Mouse (Mus musculus) hindbrain, postnatal 0 days (tissue): Measurements from ENCODE around the gene Usp33. TPM values are rescaled to one million over a fixed set of nuclear protein-coding genes. Genes with fewer than 3 reads are reported as not detected.

Experiments
- ATAC-seq: fragments of 200-750 bp; cut with Nextera tagmentation; 2 replicates; pipeline ENCODE4 v1.8.0; 2017; ENCODE audit warnings: mild to moderate bottlenecking, moderate TSS enrichment, moderate library complexity
- DNase-seq: peaks from one replicate; pipeline ENCODE4 v3.0.0-alpha.2; 2015; ENCODE audit warnings: low spot score
- H3K27ac ChIP-seq: fragments of 300-500 bp; sonication (generic); 2 replicates; pipeline ENCODE4 v1.5.1; 2014; ENCODE audit warnings: mild to moderate bottlenecking
- H3K27me3 ChIP-seq: fragments of 300-500 bp; sonication (generic); 2 replicates; pipeline ENCODE4 v1.6.1; 2014; ENCODE audit warnings: low read length, mixed read lengths; ENCODE audit not compliant: insufficient read depth
- H3K36me3 ChIP-seq: fragments of 300-500 bp; sonication (generic); 2 replicates; pipeline ENCODE4 v1.6.1; 2014; ENCODE audit warnings: low read length, mixed read lengths; ENCODE audit not compliant: insufficient read depth
- H3K4me1 ChIP-seq: fragments of 300-500 bp; sonication (generic); 2 replicates; pipeline ENCODE4 v1.6.1; 2014; ENCODE audit warnings: antibody characterized with exemption, low read length, mixed read lengths; ENCODE audit not compliant: insufficient read depth
- H3K4me2 ChIP-seq: fragments of 300-500 bp; sonication (generic); 2 replicates; pipeline ENCODE4 v1.6.1; 2014; ENCODE audit warnings: low read depth, mild to moderate bottlenecking, low read length, moderate library complexity, mixed read lengths
- H3K4me3 ChIP-seq: fragments of 300-500 bp; sonication (generic); 2 replicates; pipeline ENCODE4 v1.5.1; 2014; ENCODE audit warnings: low read length
- H3K9ac ChIP-seq: fragments of 300-500 bp; sonication (generic); replicated peaks from 2 replicates; pipeline ENCODE4 v1.6.1; 2014; ENCODE audit warnings: mild to moderate bottlenecking, low read length, moderate library complexity, mixed read lengths
- H3K9me3 ChIP-seq: fragments of 300-500 bp; sonication (generic); 2 replicates; pipeline ENCODE4 v1.6.1; 2016; ENCODE audit warnings: low read length, mixed read lengths
- CTCF ChIP-seq: IDR thresholded peaks from 2 replicates; pipeline ENCODE4 v1.5.1; 2016; ENCODE audit warnings: antibody characterized with exemption, control low read depth, low read depth
- whole genome bisulfite sequencing: fragments of 180-500 bp; shearing (Covaris S2); extraction: QIAGEN DNeasy Blood & Tissue Kit; methylation state at CpG from one replicate; pipeline ENCODE4 v1.1.7; 2014; 5-methylcytosine and 5-hydroxymethylcytosine counted together
- polyA plus RNA-seq: library from polyadenylated mRNA; unstranded; fragments of >200 nt; fragmentation: Nextera tagmentation; extraction: Ambion mirVana; gene quantifications from 2 replicates; pipeline ENCODE4 v1.2.1, GENCODE M21; 2015
- total RNA-seq: library from RNA; depleted of rRNA; stranded (reverse); fragments of >200 nt; gene quantifications from 2 replicates; pipeline ENCODE4 v1.2.3, GENCODE M21; 2014

The Usp33 gene
- total and polyA plus RNA-seq, 2 experiments from 2014 or later = 51.5 to 64.8 TPM

GRCm38 (mm10) chr3:152321765-152322547, 24.3 kb upstream of the Usp33 start:
- TF ChIP-seq CTCF = no peak
- Histone ChIP-seq H3K4me3 (no peak overlapping the region), H3K27me3 (no peaks in the 10 kb centered on the region), H3K4me1 (no peaks in the 10 kb centered on the region), H3K27ac (no peak overlapping the region), H3K4me2 (no peak overlapping the region), H3K9me3 (no peaks in the 10 kb centered on the region), H3K36me3 (peaks cover 11% of the 10 kb centered on the region), H3K9ac (no peak overlapping the region)
- DNase-seq (no peak), ATAC-seq (no peak)
- 93% methylated on average over 8 of the region's 8 CpGs for WGBS

- no peaks in the 10 kb centered on the region for H3K4me1 ChIP-seq
- H3K36me3 ChIP-seq = peaks cover 30% of the 10 kb centered on the region
- H3K9me3 ChIP-seq = no peaks in the 10 kb centered on the region
- no peak overlapping the region for H3K4me3 ChIP-seq
- no peak for DNase-seq
- H3K4me2 ChIP-seq = no peak overlapping the region
- TF ChIP-seq CTCF = no peak
- 96% methylated on average over 4 of the region's 6 CpGs for WGBS
- ATAC-seq = no peak
- no peak overlapping the region for H3K27ac ChIP-seq
- H3K9ac ChIP-seq = no peak overlapping the region
- H3K27me3 ChIP-seq = no peaks in the 10 kb centered on the region
These were observed 14.2 kb upstream of the Usp33 start for GRCm38 (mm10) chr3:152332104-152332503.

- Histone ChIP-seq H3K4me3 (no peak overlapping the region), H3K9ac (no peak overlapping the region), H3K4me1 (no peaks in the 10 kb centered on the region), H3K27me3 (no peaks in the 10 kb centered on the region), H3K9me3 (no peaks in the 10 kb centered on the region), H3K27ac (no peak overlapping the region), H3K4me2 (no peak overlapping the region), H3K36me3 (peaks cover 36% of the 10 kb centered on the region)
- TF ChIP-seq CTCF = no peak
- DNase-seq (no peak), ATAC-seq (no peak; the same call in 1 of the 2 replicates)
- WGBS = 93% methylated on average over 15 of the region's 15 CpGs
These were observed 13.6 kb upstream of the Usp33 start for GRCm38 (mm10) chr3:152332545-152333300.

GRCm38 (mm10) chr3:152333641-152334040, 12.6 kb upstream of the Usp33 start:
- Histone ChIP-seq H3K4me1 (no peaks in the 10 kb centered on the region), H3K9ac (no peak overlapping the region), H3K9me3 (no peaks in the 10 kb centered on the region), H3K27me3 (no peaks in the 10 kb centered on the region), H3K4me3 (no peak overlapping the region), H3K4me2 (no peak overlapping the region), H3K27ac (no peak overlapping the region), H3K36me3 (peaks cover 37% of the 10 kb centered on the region)
- TF ChIP-seq CTCF = no peak
- no peak for ATAC-seq
- WGBS = 93% methylated on average over 10 of the region's 10 CpGs
- no peak for DNase-seq

- ATAC-seq = no peak
- Histone ChIP-seq H3K9ac (no peak overlapping the region), H3K4me3 (no peak overlapping the region), H3K4me2 (no peak overlapping the region), H3K36me3 (peaks cover 37% of the 10 kb centered on the region), H3K4me1 (no peaks in the 10 kb centered on the region), H3K27ac (no peak overlapping the region), H3K27me3 (no peaks in the 10 kb centered on the region), H3K9me3 (no peaks in the 10 kb centered on the region)
- WGBS = 89% methylated on average over 8 of the region's 8 CpGs
- TF ChIP-seq CTCF = no peak
- no peak for DNase-seq
These were observed 10.2 kb upstream of the Usp33 start for GRCm38 (mm10) chr3:152336085-152336484.

GRCm38 (mm10) chr3:152339862-152340557, 6.3 kb upstream of the Usp33 start, which contains the start of gene Miga1:
Gene Miga1 (minus strand): TSS chr3:152340407.
- DNase-seq = peak; percentile 94
- TF ChIP-seq CTCF = no peak
- Histone ChIP-seq H3K4me3 (peak within 1 kb of the TSS; percentile 64), H3K27me3 (no peaks in the 10 kb centered on the region), H3K36me3 (peaks cover 18% of the 10 kb centered on the region), H3K4me1 (no peaks in the 10 kb centered on the region), H3K9ac (peak within 1 kb of the TSS; percentile 71), H3K27ac (peak within 1 kb of the TSS; percentile 82), H3K4me2 (peak within 1 kb of the TSS; percentile 62), H3K9me3 (no peaks in the 10 kb centered on the region)
- ATAC-seq = peak; percentile 96
- WGBS = 3% methylated on average over 54 of the region's 54 CpGs
